Mouse (Mus musculus) hindbrain, postnatal 0 days (tissue): ENCODE data around the gene Rragd. TPM values are rescaled to one million over a fixed set of nuclear protein-coding genes. Genes with fewer than 3 reads are reported as not detected.
A peak's percentile ranks its signal among the peaks of the same experiment; 100 is the strongest.

Experiments
- ATAC-seq: fragments of 200-750 bp; cut with Nextera tagmentation; 2 replicates; pipeline ENCODE4 v1.8.0; 2017; ENCODE audit warnings: mild to moderate bottlenecking, moderate TSS enrichment, moderate library complexity
- DNase-seq: peaks from one replicate; pipeline ENCODE4 v3.0.0-alpha.2; 2015; ENCODE audit warnings: low spot score
- H3K27ac ChIP-seq: fragments of 300-500 bp; sonication (generic); 2 replicates; pipeline ENCODE4 v1.5.1; 2014; ENCODE audit warnings: mild to moderate bottlenecking
- H3K27me3 ChIP-seq: fragments of 300-500 bp; sonication (generic); 2 replicates; pipeline ENCODE4 v1.6.1; 2014; ENCODE audit warnings: low read length, mixed read lengths; ENCODE audit not compliant: insufficient read depth
- H3K36me3 ChIP-seq: fragments of 300-500 bp; sonication (generic); 2 replicates; pipeline ENCODE4 v1.6.1; 2014; ENCODE audit warnings: low read length, mixed read lengths; ENCODE audit not compliant: insufficient read depth
- H3K4me1 ChIP-seq: fragments of 300-500 bp; sonication (generic); 2 replicates; pipeline ENCODE4 v1.6.1; 2014; ENCODE audit warnings: antibody characterized with exemption, low read length, mixed read lengths; ENCODE audit not compliant: insufficient read depth
- H3K4me2 ChIP-seq: fragments of 300-500 bp; sonication (generic); 2 replicates; pipeline ENCODE4 v1.6.1; 2014; ENCODE audit warnings: low read depth, mild to moderate bottlenecking, low read length, moderate library complexity, mixed read lengths
- H3K4me3 ChIP-seq: fragments of 300-500 bp; sonication (generic); 2 replicates; pipeline ENCODE4 v1.5.1; 2014; ENCODE audit warnings: low read length
- H3K9ac ChIP-seq: fragments of 300-500 bp; sonication (generic); replicated peaks from 2 replicates; pipeline ENCODE4 v1.6.1; 2014; ENCODE audit warnings: mild to moderate bottlenecking, low read length, moderate library complexity, mixed read lengths
- H3K9me3 ChIP-seq: fragments of 300-500 bp; sonication (generic); 2 replicates; pipeline ENCODE4 v1.6.1; 2016; ENCODE audit warnings: low read length, mixed read lengths
- CTCF ChIP-seq: IDR thresholded peaks from 2 replicates; pipeline ENCODE4 v1.5.1; 2016; ENCODE audit warnings: antibody characterized with exemption, control low read depth, low read depth
- WGBS: fragments of 180-500 bp; shearing (Covaris S2); extraction: QIAGEN DNeasy Blood & Tissue Kit; methylation state at CpG from one replicate; pipeline ENCODE4 v1.1.7; 2014; 5-methylcytosine and 5-hydroxymethylcytosine counted together
- polyA plus RNA-seq: library from polyadenylated mRNA; unstranded; fragments of >200 nt; fragmentation: Nextera tagmentation; extraction: Ambion mirVana; gene quantifications from 2 replicates; pipeline ENCODE4 v1.2.1, GENCODE M21; 2015
- total RNA-seq: library from RNA; depleted of rRNA; stranded (reverse); fragments of >200 nt; gene quantifications from 2 replicates; pipeline ENCODE4 v1.2.3, GENCODE M21; 2014; rRNA removed

The Rragd gene
- 37.1 and 37.5 TPM in 2 replicates for total RNA-seq
- polyA plus RNA-seq, result 26.1 and 29.3 TPM in 2 replicates

GRCm38 (mm10) chr4:32982716-32983175 is at the start of gene Rragd:
Gene Rragd (plus strand): TSS chr4:32983037.
- no peaks in the 10 kb centered on the region for H3K36me3 ChIP-seq
- H3K4me1 ChIP-seq, result 0 out of 2 replicates have a peak, but pooled peaks cover 7% of the 10 kb centered on the region
- DNase-seq (peak; percentile 59), ATAC-seq (peak; percentile 86)
- no peak for TF ChIP-seq CTCF
- H3K27ac ChIP-seq, result peak within 1 kb of the TSS; percentile 84
- H3K27me3 ChIP-seq, result no peaks in the 10 kb centered on the region
- H3K9ac ChIP-seq, result peak within 1 kb of the TSS; percentile 72
- H3K4me3 ChIP-seq, result peak within 1 kb of the TSS; percentile 93
- WGBS, result under 1% methylated on average over 15 of the region's 18 CpGs
- no peaks in the 10 kb centered on the region for H3K9me3 ChIP-seq
- peak within 1 kb of the TSS; percentile 96 for H3K4me2 ChIP-seq

- TF ChIP-seq CTCF, result no peak
- no peaks in the 10 kb centered on the region for H3K27me3 ChIP-seq
- H3K4me2 ChIP-seq, result no peak overlapping the region
- ATAC-seq (no peak), DNase-seq (no peak)
- no peak overlapping the region for H3K4me3 ChIP-seq
- H3K27ac ChIP-seq, result no peak overlapping the region
- no peaks in the 10 kb centered on the region for H3K36me3 ChIP-seq
- no peaks in the 10 kb centered on the region for H3K4me1 ChIP-seq
- no peaks in the 10 kb centered on the region for H3K9me3 ChIP-seq
- no peak overlapping the region for H3K9ac ChIP-seq
- WGBS, result 55% methylated on average over 9 of the region's 9 CpGs
Observed at GRCm38 (mm10) chr4:32936762-32937341, 46.0 kb upstream of the Rragd start.

GRCm38 (mm10) chr4:32939521-32939920 is 43.3 kb upstream of the Rragd start:
- no peaks in the 10 kb centered on the region for H3K4me1 ChIP-seq
- H3K4me2 ChIP-seq, result no peak overlapping the region
- WGBS, result 37% methylated on average over 4 of the region's 4 CpGs
- TF ChIP-seq CTCF, result no peak
- no peak overlapping the region for H3K4me3 ChIP-seq
- peak; percentile 59; the same call in 1 of the 2 replicates for ATAC-seq
- H3K9ac ChIP-seq, result no peak overlapping the region
- no peaks in the 10 kb centered on the region for H3K9me3 ChIP-seq
- H3K36me3 ChIP-seq, result no peaks in the 10 kb centered on the region
- no peak for DNase-seq
- no peaks in the 10 kb centered on the region for H3K27me3 ChIP-seq
- no peak overlapping the region for H3K27ac ChIP-seq

GRCm38 (mm10) chr4:32939964-32940363 is 42.9 kb upstream of the Rragd start:
- Histone ChIP-seq H3K36me3 (no peaks in the 10 kb centered on the region), H3K9ac (no peak overlapping the region), H3K27ac (no peak overlapping the region), H3K4me1 (no peaks in the 10 kb centered on the region), H3K9me3 (no peaks in the 10 kb centered on the region), H3K4me2 (no peak overlapping the region), H3K4me3 (no peak overlapping the region), H3K27me3 (no peaks in the 10 kb centered on the region)
- ATAC-seq, result no peak
- TF ChIP-seq CTCF, result no peak
- DNase-seq, result no peak
- 46% methylated on average over 5 of the region's 5 CpGs for WGBS

GRCm38 (mm10) chr4:32940984-32941383 is 41.9 kb upstream of the Rragd start:
- no peak for ATAC-seq
- no peaks in the 10 kb centered on the region for H3K27me3 ChIP-seq
- H3K9me3 ChIP-seq, result no peaks in the 10 kb centered on the region
- no peak overlapping the region for H3K4me2 ChIP-seq
- H3K9ac ChIP-seq, result no peak overlapping the region
- no peaks in the 10 kb centered on the region for H3K36me3 ChIP-seq
- H3K4me1 ChIP-seq, result no peaks in the 10 kb centered on the region
- no peak overlapping the region for H3K4me3 ChIP-seq
- no peak for DNase-seq
- TF ChIP-seq CTCF, result no peak
- 51% methylated on average over 4 of the region's 4 CpGs for WGBS
- no peak overlapping the region for H3K27ac ChIP-seq

- Histone ChIP-seq H3K4me1 (no peaks in the 10 kb centered on the region), H3K9ac (no peak overlapping the region), H3K4me2 (no peak overlapping the region), H3K9me3 (no peaks in the 10 kb centered on the region), H3K27me3 (no peaks in the 10 kb centered on the region), H3K27ac (no peak overlapping the region), H3K36me3 (no peaks in the 10 kb centered on the region), H3K4me3 (no peak overlapping the region)
- no peak for TF ChIP-seq CTCF
- peak; percentile 18 for DNase-seq
- 11% methylated on average over 4 of the region's 4 CpGs for WGBS
- no peak for ATAC-seq
Observed at GRCm38 (mm10) chr4:32947631-32948030, 35.2 kb upstream of the Rragd start.

- Histone ChIP-seq H3K9me3 (no peaks in the 10 kb centered on the region), H3K9ac (no peak overlapping the region), H3K27me3 (no peaks in the 10 kb centered on the region), H3K36me3 (no peaks in the 10 kb centered on the region), H3K27ac (no peak overlapping the region), H3K4me2 (0 out of 2 replicates have a peak overlapping the region, but pooled peaks have one; percentile 22), H3K4me3 (no peak overlapping the region), H3K4me1 (no peaks in the 10 kb centered on the region)
- DNase-seq, result no peak
- ATAC-seq, result no peak
- no peak for TF ChIP-seq CTCF
- 46% methylated on average over 10 of the region's 10 CpGs for WGBS
Observed at GRCm38 (mm10) chr4:32948696-32949095, 34.1 kb upstream of the Rragd start.
